Mouse (Mus musculus) thymus, postnatal 10 days (tissue): ENCODE data around the gene Lrrc55.
"Not testable (repeated sequence)": the region's sequence is repeated elsewhere in the genome, so short reads cannot be mapped to it uniquely, and the experiment has no call there.

Source experiments
- DNase-seq, 2 experiments: peaks; one replicate each; pipeline ENCODE4 v3.0.0; 2021; ENCODE audit warnings: low spot score in 2 of 2

Gene Lrrc55

DNA sequence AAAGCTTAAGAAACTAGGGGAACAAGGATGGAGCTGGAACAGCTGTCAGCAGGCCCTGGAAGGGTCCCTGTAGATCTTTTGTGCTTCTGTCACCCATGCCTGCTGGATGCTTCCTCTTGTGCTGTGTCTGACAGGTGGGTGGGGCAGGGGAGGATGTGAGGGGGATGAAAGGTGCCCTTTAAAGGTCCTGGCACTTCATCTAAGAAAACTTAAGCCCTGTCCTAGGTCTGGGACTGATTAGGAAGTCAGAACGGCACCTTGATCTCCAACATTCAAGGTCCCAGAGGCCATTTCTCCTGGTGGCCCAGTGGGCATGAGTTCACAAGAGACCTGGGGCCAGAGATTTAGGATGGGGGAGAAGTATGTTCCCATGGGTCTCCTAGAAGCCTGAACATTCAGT is at the start of gene Lrrc55:
Gene Lrrc55 (minus strand): TSS at position 297 of the 400 bp plus-strand sequence.
- DNase-seq = no peak

DNA sequence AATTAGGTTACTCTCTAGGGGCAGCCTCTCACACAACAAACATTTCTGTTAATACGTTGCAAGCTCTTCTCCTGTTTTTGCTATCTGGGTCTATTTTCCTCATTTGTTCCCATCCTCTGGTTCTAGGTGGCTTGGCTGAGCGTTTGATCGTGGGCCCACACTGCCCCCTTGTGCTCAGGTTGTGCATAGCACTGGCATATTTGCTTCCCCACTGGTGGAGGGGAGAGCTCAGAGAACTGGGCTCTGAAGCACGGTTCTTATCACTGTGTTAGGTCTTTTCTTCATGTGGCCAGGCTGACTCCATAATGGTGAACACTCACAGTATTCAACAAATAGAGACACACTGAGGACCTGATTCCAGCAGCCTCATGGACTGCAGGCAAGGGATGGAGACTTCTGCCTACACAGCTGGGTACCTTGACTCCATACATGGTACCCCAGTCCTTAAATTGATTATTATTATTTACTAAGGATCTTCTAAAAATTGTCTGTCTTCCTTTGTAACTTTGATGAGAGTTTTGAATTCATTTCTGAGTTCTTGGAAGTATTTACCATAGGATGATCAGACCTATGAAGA is 49.6 kb upstream of the Lrrc55 start:
- peak in 1 of 2 experiments; percentile 53 for DNase-seq

DNA sequence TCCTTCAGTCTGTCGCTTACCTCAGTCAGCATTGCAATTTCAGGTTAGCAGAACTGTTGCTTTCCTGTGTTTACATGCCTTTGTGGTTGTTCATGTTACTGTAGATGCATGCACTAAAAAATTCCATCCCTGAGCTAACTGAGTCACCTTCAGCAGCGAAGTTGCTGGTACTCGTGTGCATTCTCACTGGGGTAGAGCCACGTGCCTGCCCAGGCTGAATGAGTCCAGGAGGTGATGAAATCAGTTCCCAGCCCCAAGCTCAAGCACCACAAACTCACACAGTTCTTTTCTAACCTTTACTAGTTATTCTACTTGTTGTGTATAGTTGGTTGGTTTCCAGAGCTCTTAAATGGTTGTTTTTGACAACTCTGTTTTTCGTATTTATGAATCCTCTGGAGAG is 48.7 kb upstream of the Lrrc55 start:
- no peak for DNase-seq

DNA sequence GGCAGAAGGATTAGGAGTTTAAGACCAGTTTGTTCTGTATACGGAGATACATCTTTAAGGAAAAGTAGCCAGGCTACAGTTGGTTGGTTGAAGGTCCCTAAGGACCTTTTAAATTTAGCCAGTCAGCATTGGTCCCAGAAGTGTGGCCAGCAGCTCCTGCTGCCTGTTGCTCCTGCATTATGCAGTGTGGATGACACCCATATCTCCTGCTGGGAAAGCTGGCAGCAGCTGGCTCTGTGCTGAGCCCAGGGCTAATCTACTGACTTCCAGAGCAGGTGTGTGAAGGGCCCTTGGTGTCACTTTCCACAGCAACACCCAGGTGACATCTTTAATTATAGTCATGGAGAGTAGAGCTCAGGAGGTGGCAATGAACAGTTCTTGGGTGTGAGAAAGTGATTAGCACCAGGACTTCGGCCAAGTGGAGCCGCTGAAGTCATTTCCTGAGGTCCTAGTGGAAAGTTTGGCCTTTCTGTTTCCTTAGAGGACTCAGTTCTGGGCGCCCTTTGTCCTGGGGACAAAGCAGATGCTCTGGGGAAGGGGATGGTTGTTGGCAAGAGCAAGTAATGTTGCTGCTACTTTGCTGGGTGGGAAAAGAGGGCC is 41.2 kb upstream of the Lrrc55 start:
- DNase-seq = no peak

DNA sequence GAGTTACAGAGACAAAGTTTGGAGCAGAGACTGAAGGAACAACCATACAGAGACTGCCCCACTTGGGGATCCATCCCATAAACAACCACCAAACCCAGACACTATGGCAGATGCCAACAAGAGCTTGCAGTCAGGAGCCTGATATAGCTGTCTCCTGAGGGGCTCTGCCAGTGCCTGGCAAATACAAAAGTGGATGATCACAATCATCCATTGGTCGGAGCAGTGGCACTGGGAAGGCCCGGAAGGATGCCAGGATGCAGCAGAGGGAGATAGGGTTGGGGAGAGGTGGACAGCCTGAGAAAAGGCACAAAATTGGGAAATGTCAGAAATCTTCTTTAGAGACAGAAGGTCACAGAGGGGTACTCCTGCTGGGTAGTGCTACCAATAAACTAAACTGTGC is 40.2 kb upstream of the Lrrc55 start:
- not testable (repeated sequence) for DNase-seq

DNA sequence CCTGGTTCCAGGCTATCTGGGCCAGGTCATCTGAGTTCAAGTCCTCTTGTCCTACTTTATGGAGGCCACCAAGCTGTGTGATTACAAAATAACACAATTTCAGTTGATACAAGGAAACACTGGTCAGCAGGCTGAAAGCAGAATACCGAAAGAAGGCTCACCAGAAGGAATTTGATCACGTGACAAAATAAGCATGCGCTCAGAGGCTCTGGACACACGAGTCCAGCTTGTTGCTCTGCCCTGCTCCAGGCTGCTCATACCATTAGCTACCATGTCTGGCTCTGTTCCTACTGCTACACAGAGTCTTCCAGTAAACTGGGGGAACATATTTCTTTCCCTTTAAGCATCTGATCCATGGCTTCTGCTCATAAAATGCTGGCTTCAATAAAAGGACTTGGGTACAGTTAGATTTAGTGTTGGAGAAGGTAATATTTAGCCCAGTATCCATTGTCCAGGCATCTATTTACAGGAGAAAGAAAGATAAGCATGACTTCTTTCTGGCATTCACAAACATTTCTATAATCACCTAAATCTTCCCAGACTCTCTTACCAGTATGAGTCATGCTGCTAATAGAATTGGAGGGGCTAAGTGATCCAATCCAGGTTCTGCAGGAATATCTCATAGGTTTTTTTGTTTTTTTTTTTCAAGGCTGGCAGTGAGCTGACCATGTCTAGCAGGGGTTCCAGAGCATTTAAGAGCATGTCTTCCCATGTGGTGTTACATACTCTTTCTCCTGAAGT is 33.9 kb upstream of the Lrrc55 start:
- DNase-seq = no peak

DNA sequence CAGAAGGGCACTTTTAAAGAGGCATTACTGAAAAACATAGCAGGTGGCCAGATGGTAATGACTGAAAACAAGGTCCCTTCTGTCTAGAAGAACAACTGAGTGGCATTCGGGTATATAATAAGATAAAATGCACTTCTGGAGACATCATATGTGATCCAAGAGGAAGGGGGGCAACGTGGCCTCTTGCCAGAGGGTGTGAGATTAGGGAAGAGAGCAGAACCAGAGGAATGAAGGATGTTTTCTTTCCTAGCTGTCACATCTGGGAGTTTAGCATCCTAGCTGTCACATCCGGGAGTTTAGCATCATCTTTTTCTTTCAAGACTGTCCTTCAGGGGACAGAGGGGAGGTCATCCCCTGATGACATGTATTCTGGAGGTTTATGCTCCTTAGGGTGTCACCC is 32.6 kb upstream of the Lrrc55 start:
- DNase-seq = no peak

DNA sequence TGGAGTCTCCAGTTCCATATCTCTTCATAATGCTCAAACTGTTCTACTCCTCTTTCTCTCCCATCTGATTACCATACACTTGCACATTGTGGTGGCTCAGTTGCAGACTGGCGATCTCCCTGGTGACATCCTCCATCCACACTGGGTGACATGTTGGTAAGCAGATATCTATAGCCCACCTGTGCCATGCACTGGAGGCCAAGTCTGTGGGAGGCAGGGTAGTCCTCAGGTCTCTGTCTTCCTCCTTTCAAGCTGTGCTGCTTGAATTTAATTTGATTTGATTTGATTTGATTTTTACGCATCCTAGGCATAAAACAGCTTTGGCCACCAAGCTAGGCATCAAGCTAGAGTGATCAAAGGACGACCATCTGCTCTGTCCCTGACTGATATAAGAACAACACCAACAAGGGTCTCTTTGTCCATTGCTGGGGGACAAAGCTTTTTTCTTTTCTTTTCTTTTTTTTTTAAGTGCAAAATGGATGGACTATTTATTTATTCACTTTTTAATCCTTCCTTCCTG is 30.9 kb upstream of the Lrrc55 start:
- DNase-seq = no peak

DNA sequence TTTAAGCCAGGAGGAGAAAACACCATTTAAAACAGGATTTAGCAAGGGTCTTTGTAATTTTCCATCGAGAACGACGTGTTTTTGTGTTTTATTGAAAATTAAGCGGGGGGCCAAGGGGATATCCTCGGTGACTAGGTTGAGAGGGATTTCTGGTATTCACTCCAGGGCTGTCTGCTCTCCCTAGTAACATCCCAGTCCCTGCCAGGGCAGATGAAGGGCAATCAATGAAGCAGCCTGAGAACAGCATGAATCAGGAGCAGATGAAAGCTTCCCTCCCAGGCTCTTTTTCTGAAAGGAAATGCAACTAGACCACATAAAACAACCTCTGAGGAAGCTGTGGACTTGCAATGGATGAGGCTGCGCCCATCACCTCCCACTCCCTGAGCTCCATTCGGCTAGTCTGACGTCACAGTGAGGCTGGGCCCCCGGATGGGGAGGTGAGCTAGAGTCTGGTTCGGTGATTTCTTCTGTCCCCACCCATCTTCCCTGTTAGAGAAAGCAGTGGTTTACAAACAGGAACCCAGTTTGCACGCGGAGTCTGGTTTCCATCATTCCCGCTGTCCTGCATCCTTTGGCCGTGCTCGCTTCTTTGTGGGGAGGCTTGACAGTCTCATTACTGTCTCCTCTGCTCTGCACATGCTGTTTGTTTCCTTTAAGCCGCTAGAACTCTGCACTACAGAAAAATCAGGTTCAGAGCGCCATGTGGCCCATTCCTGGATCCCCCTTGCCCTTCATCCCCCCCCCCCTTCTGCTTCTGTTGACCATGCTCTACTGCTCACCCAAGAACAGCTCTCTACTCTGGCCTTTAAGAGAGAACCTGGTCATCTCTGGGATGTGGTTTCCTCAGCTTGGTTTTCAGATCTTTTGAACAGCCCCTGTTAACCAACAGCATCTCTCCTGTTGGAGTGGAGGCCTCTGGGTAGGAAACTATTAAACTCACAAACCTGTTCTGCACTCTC is 27.5 kb upstream of the Lrrc55 start:
- no peak for DNase-seq

DNA sequence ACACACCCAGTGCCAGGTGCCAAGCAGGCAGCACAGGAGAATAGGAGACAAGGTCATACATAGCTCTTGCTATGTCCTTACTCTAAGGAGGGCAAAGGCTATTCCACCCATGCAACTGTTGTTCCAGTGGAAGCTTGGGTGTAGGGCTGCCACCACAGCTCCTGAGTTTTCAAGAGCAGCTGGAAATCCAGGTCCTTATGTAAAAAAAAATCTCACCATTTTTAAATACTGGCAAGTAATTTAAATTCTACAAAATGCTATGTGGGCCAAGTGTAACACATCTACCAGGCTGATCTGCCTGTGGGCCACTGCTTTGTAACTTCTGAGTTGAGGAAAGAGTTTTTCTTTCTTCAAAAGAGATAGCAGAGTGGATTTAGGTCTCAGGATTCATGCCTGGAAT is 19.6 kb upstream of the Lrrc55 start:
- DNase-seq = no peak

DNA sequence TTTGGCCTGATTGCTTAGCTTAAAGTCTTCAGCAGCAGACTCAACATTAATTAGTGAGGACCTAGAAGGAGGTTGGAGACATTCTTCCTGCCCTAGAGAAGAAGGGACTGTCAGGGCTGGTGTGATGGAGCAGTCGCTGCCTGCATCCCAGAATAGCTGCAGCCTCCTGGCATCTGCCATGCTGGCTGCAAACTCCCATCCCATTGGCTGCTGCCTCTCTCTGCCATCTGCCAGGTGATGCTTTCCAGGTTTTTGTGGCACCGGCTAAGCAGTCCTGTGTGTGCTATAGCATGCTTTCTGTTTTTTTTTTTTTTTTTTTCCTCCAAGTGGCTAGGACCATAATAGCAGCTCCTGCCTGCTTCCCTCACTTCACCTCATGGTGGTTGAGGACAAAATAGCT is 16.7 kb upstream of the Lrrc55 start:
- DNase-seq = no peak

DNA sequence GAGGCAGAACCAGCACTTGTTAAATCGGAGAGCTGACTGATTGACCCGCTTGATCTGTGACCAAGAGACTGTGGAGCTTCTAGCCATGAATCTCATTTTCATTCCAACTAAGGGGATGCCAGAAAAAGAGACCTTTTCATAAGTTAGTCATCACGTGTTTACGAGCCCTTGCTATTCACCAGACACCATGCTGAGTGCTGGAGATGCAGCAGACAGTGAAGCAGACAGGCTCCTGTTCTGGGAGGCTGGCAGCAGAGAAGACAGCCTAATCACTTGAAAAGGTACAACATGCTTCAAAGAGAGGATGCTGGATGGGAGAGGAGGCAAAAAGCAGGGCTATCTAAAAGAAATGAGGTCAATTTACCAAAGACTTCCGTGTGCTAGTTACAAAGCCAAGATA is 12.3 kb upstream of the Lrrc55 start:
- no peak for DNase-seq

DNA sequence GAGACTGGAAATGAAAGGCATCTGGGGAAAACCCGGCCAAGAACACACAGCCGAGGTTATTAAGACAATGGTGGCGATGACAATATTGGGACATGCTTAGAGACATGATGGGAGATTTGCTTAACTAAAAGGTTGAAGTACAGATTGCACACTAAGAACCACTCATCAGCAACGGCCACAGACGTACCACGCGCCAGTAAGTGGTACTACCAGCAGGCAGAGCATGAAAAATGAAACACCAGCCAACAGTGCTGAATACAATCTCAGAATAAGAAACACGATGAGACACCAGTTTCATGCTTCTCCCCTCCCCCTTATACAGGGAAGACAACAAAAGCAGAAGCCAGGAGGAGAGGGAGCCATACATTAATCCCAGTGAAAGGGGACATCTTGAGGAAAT is 8.2 kb upstream of the Lrrc55 start:
- no peak for DNase-seq

DNA sequence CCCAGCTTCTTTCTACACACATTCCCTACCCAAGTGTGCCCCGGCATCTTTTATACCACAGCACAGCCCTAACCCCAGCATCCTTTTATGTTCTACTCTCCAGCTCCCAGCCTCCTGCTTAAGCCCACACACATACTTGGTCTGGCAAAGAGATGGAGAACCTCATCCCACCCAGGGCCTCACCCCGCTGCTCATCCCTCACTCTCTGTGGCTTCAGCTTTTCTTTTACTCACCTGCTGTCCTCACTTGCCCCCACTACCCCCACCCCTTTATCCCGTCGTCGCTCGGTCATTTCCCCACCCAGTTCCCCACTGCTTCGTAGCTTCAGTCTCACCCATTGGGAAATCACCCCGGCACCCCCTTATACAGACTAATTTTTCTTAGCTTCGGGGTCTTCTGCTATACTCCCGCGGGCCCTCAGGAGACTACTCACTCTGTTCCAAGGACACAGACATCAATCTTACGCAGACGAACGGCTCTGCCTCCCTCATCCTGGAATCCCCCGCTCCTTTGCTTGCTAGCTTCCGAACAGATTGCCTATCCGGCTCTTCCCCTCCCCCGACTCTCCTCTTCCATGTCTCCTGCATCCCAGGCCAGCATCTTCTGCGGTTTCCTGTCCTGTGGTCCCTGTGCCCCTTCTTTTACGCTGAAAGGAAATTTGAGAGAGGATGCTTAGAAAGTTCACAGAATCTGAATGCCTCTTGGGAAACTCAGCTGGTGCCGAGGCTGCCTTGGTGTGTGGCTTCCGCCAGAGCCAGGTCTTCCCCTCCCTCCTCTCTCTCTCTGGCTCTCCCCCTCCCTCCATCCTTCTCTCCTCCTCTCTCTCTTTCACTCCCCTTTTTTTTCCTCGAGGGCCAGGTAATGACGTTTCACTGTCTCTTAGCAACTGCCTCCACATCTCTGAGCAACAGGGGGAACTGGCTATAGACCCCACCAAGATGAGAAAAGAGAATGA is 1.3 kb upstream of the Lrrc55 start:
- no peak for DNase-seq

DNA sequence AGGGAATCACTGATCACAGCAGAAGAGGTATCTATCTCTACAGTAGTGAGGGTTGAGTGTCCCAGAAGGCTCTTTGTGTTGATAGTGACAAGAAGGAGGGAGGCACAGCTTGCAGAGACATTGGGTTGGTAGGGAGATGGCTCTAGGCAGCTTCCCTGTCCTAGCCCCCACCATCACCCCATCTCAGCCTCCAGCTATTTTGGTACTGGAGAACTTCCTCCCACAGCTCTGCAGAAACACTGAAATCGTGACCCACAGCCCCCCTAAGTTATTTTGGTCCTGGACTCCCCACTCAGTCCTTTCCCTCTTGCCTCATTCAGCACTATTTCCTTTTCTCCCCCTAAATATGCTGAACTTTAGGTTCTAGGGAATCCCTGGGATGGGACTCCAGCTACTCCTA is 2.4 kb downstream of the Lrrc55 start:
- no peak for DNase-seq

DNA sequence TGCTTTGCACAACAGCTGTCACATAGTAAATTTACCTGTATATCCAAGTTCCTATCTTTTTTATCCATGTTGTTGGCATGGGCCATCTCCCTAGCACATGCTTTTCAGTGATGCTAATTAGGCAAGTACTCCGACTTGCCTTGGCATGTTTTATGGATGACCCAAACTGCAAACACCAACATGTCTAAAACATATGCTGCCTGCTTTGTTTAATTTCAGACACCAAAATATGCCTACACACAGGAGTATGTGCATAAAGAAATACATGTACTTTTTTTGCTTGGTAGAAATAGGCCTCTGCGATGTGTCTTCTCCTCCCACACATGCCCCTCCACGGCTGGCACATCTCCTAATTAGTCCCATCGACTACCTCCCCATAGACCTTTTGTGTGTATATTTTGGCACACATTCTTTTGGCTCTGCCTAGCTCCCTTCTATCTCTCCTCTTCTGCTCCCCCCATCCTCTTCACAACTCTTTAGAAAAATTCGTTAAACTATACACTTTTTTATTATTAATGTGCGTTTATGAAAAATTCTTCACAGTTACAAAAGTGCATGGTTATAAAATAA is 9.3 kb downstream of the Lrrc55 start:
- DNase-seq = no peak

DNA sequence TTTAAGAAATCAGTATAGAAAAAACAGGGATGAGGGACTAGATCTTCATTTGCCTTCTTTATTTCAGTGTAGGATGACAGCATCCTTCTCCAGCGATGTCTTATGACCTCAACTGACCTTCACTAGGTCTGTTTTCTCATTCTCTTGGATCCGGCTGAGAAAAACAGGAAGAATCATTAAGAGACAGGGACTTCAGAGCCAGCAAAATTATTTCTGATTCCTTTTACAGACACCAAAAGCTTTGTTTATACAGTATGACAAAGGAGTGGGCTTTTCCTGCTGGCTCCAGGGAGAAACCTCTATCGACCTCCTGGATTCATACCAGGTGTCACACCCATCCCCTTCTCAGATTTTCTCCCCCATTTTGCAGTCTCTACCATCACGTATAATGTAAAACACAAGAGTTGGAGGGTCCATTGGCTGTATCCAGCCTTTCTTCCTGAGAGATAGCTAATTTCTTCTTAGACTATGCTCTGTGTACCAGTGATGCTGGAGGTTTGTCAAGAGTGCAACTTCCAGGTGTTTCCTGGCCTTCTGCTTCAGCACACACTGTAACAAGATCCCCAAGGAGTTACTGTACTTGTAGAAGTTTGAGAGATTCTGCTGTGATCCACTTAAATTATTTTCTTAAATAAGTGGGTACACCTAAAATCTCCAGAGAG is 18.7 kb downstream of the Lrrc55 start:
- no peak for DNase-seq

DNA sequence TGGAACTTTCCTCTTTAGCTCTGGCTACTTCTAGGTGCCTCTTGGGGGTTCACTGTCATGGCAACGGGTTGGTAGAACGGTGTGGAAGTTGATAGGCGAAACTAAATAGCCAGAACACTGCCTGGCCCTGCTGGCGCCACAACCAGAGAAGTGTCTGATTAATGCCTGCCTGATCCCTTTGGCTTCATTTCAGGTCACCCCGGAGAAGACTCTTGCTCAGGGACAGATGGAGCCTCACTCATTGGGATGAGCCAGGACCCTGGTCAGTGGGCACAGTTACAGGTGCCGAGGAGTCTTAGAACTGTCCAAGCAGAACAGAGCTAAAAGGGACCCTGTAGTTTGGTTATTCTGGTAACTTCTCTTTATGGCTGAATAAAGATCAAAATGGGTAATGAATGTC is 23.5 kb downstream of the Lrrc55 start:
- DNase-seq = no peak

DNA sequence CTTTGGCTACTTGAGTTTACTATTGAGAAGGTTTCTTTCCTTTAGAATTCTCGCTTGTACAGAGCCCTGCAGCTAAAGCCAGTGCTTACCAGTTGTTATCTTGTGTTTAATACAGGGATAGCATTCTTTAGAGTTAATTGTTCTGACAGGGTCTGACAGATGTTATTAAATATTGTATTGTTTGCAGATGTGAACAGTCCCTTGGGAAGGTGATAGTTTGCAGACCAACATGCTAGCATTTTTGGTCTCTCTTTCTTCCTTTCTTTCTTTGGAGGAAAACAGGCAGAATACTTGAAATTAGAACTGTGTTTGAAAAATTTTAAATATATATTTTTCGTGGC is 24.3 kb downstream of the Lrrc55 start:
- DNase-seq = no peak
